Mouse (Mus musculus): ENCODE data around the gene Tmem117. TPM values are rescaled to one million over a fixed set of nuclear protein-coding genes. Genes with fewer than 3 reads are reported as not detected.
A peak's percentile ranks its signal among the peaks of the same experiment; 100 is the strongest.

Gene Tmem117
- total RNA-seq, 2 experiments from 2014 or later = 11.3 to 12.1 TPM

- intact Hi-C loops (cut with DNase I) = no loop called here
- DNase-seq = no peak
These were observed 17.0 kb downstream of the Tmem117 start for GRCm38 (mm10) chr15:94646012-94646411.

GRCm38 (mm10) chr15:94648430-94648829 is 19.4 kb downstream of the Tmem117 start:
- intact Hi-C loops (cut with DNase I) = no loop called here
- no peak for DNase-seq

GRCm38 (mm10) chr15:94649071-94649765 is 20.2 kb downstream of the Tmem117 start:
- intact Hi-C loops (cut with DNase I) = no loop called here
- peak; percentile 27 to 46 for DNase-seq

- intact Hi-C loops (cut with DNase I) = no loop called here
- DNase-seq = peak; percentile 32 to 39
These were observed 20.7 kb downstream of the Tmem117 start for GRCm38 (mm10) chr15:94649766-94650120.

GRCm38 (mm10) chr15:94651350-94651749 is 22.3 kb downstream of the Tmem117 start:
- DNase-seq = no peak
- intact Hi-C loops (cut with DNase I) = no loop called here

- intact Hi-C loops (cut with DNase I) = no loop called here
- DNase-seq = no peak
These were observed 23.2 kb downstream of the Tmem117 start for GRCm38 (mm10) chr15:94651969-94652842.

- no peak for DNase-seq
- intact Hi-C loops (cut with DNase I) = no loop called here
These were observed 23.8 kb downstream of the Tmem117 start for GRCm38 (mm10) chr15:94652843-94653206.

GRCm38 (mm10) chr15:94655811-94656323 is 26.8 kb downstream of the Tmem117 start:
- DNase-seq = peak in 1 of 2 experiments; percentile 17
- intact Hi-C loops (cut with DNase I) = no loop called here

- DNase-seq = no peak
- intact Hi-C loops (cut with DNase I) = no loop called here
These were observed 28.9 kb downstream of the Tmem117 start for GRCm38 (mm10) chr15:94657882-94658281.

- no peak for DNase-seq
- intact Hi-C loops (cut with DNase I) = no loop called here
These were observed 29.5 kb downstream of the Tmem117 start for GRCm38 (mm10) chr15:94658392-94659111.

GRCm38 (mm10) chr15:94659112-94659437 is 30.0 kb downstream of the Tmem117 start:
- intact Hi-C loops (cut with DNase I) = no loop called here
- DNase-seq = no peak

- intact Hi-C loops (cut with DNase I) = loop anchor here (1.0 kb wide), 1 partner anchor 104 kb away; no protein-coding TSS in a partner anchor
- no peak for DNase-seq
These were observed 31.9 kb downstream of the Tmem117 start for GRCm38 (mm10) chr15:94660913-94661312.

- peak; percentile 16 to 43 for DNase-seq
- intact Hi-C loops (cut with DNase I) = loop anchor here (1.0 kb wide), 1 partner anchor 104 kb away; no protein-coding TSS in a partner anchor
These were observed 32.4 kb downstream of the Tmem117 start for GRCm38 (mm10) chr15:94661398-94661797.

GRCm38 (mm10) chr15:94664612-94665011 is 35.6 kb downstream of the Tmem117 start:
- no peak for DNase-seq
- intact Hi-C loops (cut with DNase I) = no loop called here

- intact Hi-C loops (cut with DNase I) = no loop called here
- no peak for DNase-seq
These were observed 52.1 kb downstream of the Tmem117 start for GRCm38 (mm10) chr15:94681135-94681534.

- intact Hi-C loops (cut with DNase I) = no loop called here
- no peak for DNase-seq
These were observed 55.2 kb downstream of the Tmem117 start for GRCm38 (mm10) chr15:94684269-94684668.

- intact Hi-C loops (cut with DNase I) = no loop called here
These were observed 58.1 kb downstream of the Tmem117 start for GRCm38 (mm10) chr15:94687176-94687575.

GRCm38 (mm10) chr15:94687629-94688028 is 58.6 kb downstream of the Tmem117 start:
- no peak for DNase-seq
- intact Hi-C loops (cut with DNase I) = no loop called here

More at GRCm38 (mm10) chr15:94687176-94687575, 58.1 kb downstream of the Tmem117 start:
- DNase-seq = no peak

- no peak for DNase-seq
- intact Hi-C loops (cut with DNase I) = no loop called here
These were observed 60.3 kb downstream of the Tmem117 start for GRCm38 (mm10) chr15:94689195-94689883.

GRCm38 (mm10) chr15:94689884-94690231 is 60.8 kb downstream of the Tmem117 start:
- intact Hi-C loops (cut with DNase I) = no loop called here
- no peak for DNase-seq
